Mouse (Mus musculus) G1E (cell line): ENCODE measurements around the gene Ripor2. TPM values are rescaled to one million over a fixed set of nuclear protein-coding genes. Genes with fewer than 3 reads are reported as not detected.

Experiments used
- ATAC-seq: 2 replicates; pipeline ENCODE4 v1.8.0; 2016; ENCODE audit warnings: mild to moderate bottlenecking; ENCODE audit not compliant: insufficient number of reproducible peaks, poor library complexity, low FRiP score, severe bottlenecking; ENCODE audit errors: extremely low read depth
- DNase-seq: peaks from one replicate; pipeline ENCODE4 v3.0.0; 2012; ENCODE audit warnings: low spot score
- H3K27me3 ChIP-seq: 2 replicates; pipeline ENCODE4 v1.6.1; 2012; ENCODE audit warnings: mild to moderate bottlenecking, low read length, inconsistent platforms; ENCODE audit not compliant: insufficient read depth
- H3K36me3 ChIP-seq: replicated peaks from 2 replicates; pipeline ENCODE3; 2012; ENCODE audit warnings: mild to moderate bottlenecking, inconsistent platforms
- H3K4me1 ChIP-seq: 2 replicates; pipeline ENCODE4 v1.6.1; 2012; ENCODE audit warnings: low read depth, low read length, inconsistent platforms, mixed read lengths; ENCODE audit not compliant: insufficient read depth
- H3K4me3 ChIP-seq: 2 replicates; pipeline ENCODE4 v1.5.1; 2012; ENCODE audit warnings: low read depth, mild to moderate bottlenecking, inconsistent platforms, low read length, moderate library complexity, mixed read lengths
- H3K9me3 ChIP-seq: replicated peaks from 2 replicates; pipeline ENCODE4 v1.6.1; 2012; ENCODE audit warnings: inconsistent platforms
- CTCF ChIP-seq: IDR thresholded peaks from 2 replicates; pipeline ENCODE4 v1.5.1; 2012; ENCODE audit warnings: low read depth, low read length, inconsistent platforms, mixed read lengths
- GATA1 ChIP-seq: IDR thresholded peaks from 2 replicates; pipeline ENCODE4 v1.6.1; 2012; ENCODE audit warnings: borderline replicate concordance, low read length, inconsistent platforms, mixed read lengths
- GATA2 ChIP-seq: IDR thresholded peaks from 2 replicates; pipeline ENCODE4 v1.6.1; 2012; ENCODE audit warnings: low read depth, low read length, inconsistent platforms, borderline replicate concordance
- POLR2AphosphoS5 ChIP-seq: IDR thresholded peaks from 2 replicates; pipeline ENCODE4 v1.6.1; 2012; ENCODE audit warnings: low read depth, low read length, inconsistent platforms; ENCODE audit not compliant: insufficient replicate concordance
- TAL1 ChIP-seq: conservative IDR thresholded peaks from 2 replicates; pipeline ENCODE4 v1.6.1; 2012; ENCODE audit warnings: low read depth, low read length, inconsistent platforms, mixed read lengths
- polyA plus RNA-seq: library from polyadenylated mRNA; stranded (reverse); fragments of >175 nt; gene quantifications from 2 replicates; pipeline ENCODE4 v1.2.3, GENCODE M21; 2012
- total RNA-seq, 2 experiments: library from RNA; stranded (forward) in 1 of 2; stranded (reverse) in 1 of 2; fragments of 200-1000 nt in 1 of 2; fragments of >200 nt in 1 of 2; fragmentation: Nextera tagmentation in 1 of 2; gene quantifications; 2 replicates each; pipeline ENCODE4 v1.2.3; 2014 to 2017

Gene Ripor2
- total and polyA plus RNA-seq, 3 experiments: 0.27 TPM; not detected in 2

- H3K4me1 ChIP-seq: no peaks in the 10 kb centered on the region
- ATAC-seq (no peak), DNase-seq (no peak)
- H3K9me3 ChIP-seq: no peaks in the 10 kb centered on the region
- no peak overlapping the region for H3K4me3 ChIP-seq
- TF ChIP-seq GATA1 (no peak), POLR2AphosphoS5 (no peak), TAL1 (no peak), CTCF (no peak), GATA2 (no peak)
- H3K36me3 ChIP-seq: no peaks in the 10 kb centered on the region
- H3K27me3 ChIP-seq: peaks cover 6% of the 10 kb centered on the region
Measured at GRCm38 (mm10) chr13:24617799-24618130, 35.8 kb downstream of the Ripor2 start.

- ATAC-seq (no peak), DNase-seq (no peak)
- H3K4me3 ChIP-seq: no peak overlapping the region
- no peaks in the 10 kb centered on the region for H3K4me1 ChIP-seq
- no peaks in the 10 kb centered on the region for H3K36me3 ChIP-seq
- TF ChIP-seq GATA1: no peak
- TF ChIP-seq GATA2: no peak
- no peak for TF ChIP-seq CTCF
- no peak for TF ChIP-seq TAL1
- no peak for TF ChIP-seq POLR2AphosphoS5
- H3K9me3 ChIP-seq: no peaks in the 10 kb centered on the region
- H3K27me3 ChIP-seq: peaks cover 3% of the 10 kb centered on the region; the same call in 1 of the 2 replicates
Measured at GRCm38 (mm10) chr13:24619711-24620110, 37.7 kb downstream of the Ripor2 start.

GRCm38 (mm10) chr13:24620439-24620838 lies 38.5 kb downstream of the Ripor2 start:
- H3K9me3 ChIP-seq: no peaks in the 10 kb centered on the region
- H3K4me1 ChIP-seq: no peaks in the 10 kb centered on the region
- peaks cover 3% of the 10 kb centered on the region; the same call in 1 of the 2 replicates for H3K27me3 ChIP-seq
- DNase-seq (no peak), ATAC-seq (no peak)
- H3K36me3 ChIP-seq: no peaks in the 10 kb centered on the region
- no peak overlapping the region for H3K4me3 ChIP-seq
- TF ChIP-seq POLR2AphosphoS5: no peak

- ATAC-seq (no peak), DNase-seq (no peak)
- TF ChIP-seq POLR2AphosphoS5: no peak
- no peak for TF ChIP-seq GATA1
- no peak for TF ChIP-seq CTCF
- no peak for TF ChIP-seq GATA2
- TF ChIP-seq TAL1: no peak
- Histone ChIP-seq H3K4me1 (no peaks in the 10 kb centered on the region), H3K4me3 (no peak overlapping the region), H3K36me3 (no peaks in the 10 kb centered on the region), H3K9me3 (no peaks in the 10 kb centered on the region), H3K27me3 (0 out of 2 replicates have a peak, but pooled peaks cover 2% of the 10 kb centered on the region)
Measured at GRCm38 (mm10) chr13:24623631-24624030, 41.6 kb downstream of the Ripor2 start.

- no peaks in the 10 kb centered on the region for H3K4me1 ChIP-seq
- no peaks in the 10 kb centered on the region for H3K36me3 ChIP-seq
- H3K4me3 ChIP-seq: no peak overlapping the region
- TF ChIP-seq CTCF: no peak
- no peak for TF ChIP-seq TAL1
- TF ChIP-seq POLR2AphosphoS5: no peak
- TF ChIP-seq GATA2: no peak
- no peak for TF ChIP-seq GATA1
- ATAC-seq: no peak
- no peak for DNase-seq
- H3K27me3 ChIP-seq: peaks cover 11% of the 10 kb centered on the region
- no peaks in the 10 kb centered on the region for H3K9me3 ChIP-seq
Measured at GRCm38 (mm10) chr13:24625071-24625470, 43.1 kb downstream of the Ripor2 start.

- H3K36me3 ChIP-seq: no peaks in the 10 kb centered on the region
- no peak overlapping the region for H3K4me3 ChIP-seq
Measured at GRCm38 (mm10) chr13:24626698-24627436, 44.9 kb downstream of the Ripor2 start.

More at GRCm38 (mm10) chr13:24626698-24627436, 44.9 kb downstream of the Ripor2 start:
- Histone ChIP-seq H3K4me1 (no peaks in the 10 kb centered on the region), H3K9me3 (no peaks in the 10 kb centered on the region), H3K27me3 (peaks cover 15% of the 10 kb centered on the region)
- no peak for DNase-seq
- ATAC-seq: no peak
- TF ChIP-seq GATA2 (no peak), GATA1 (no peak), POLR2AphosphoS5 (no peak), CTCF (no peak), TAL1 (no peak)
